Mouse (Mus musculus): ENCODE measurements at regions not wholly inside any gene's neighbourhood (a gene's known extent, or its start where the extent isn't known, plus 50 kb on each side); places are given as distances from the start of the nearest gene placed in this dataset.

GRCm38 (mm10) chr13:44458744-44459143 is 270.5 kb upstream of the Jarid2 start:
- no peak for TF ChIP-seq CTCF (IDR thresholded peaks at IDR 0.05; ENCODE audit: extremely low read depth, insufficient read length, insufficient replicate concordance, low read depth, low read length)
- no peak for TF ChIP-seq POLR2A (IDR thresholded peaks at IDR 0.05; ENCODE audit: low read depth, low read length)

All from small intestine, adult 2 months (tissue).